Mouse (Mus musculus) mature B cell (primary cell): ENCODE data around the gene Auts2.

ENCODE experiments used
- in situ Hi-C: fragments of 300-500 bp; cut with MboI; formaldehyde crosslinking; loops from 2 replicates; pipeline ENCODE4 v1.14.3; 2019

Auts2 gene

GRCm38 (mm10) chr5:131836014-131836735 lies 707.0 kb downstream of the Auts2 start:
- in situ Hi-C loops = no loop called here

- in situ Hi-C loops = no loop called here
Measured at GRCm38 (mm10) chr5:131832891-131833876, 710.0 kb downstream of the Auts2 start.

GRCm38 (mm10) chr5:131830111-131830510 lies 713.0 kb downstream of the Auts2 start:
- in situ Hi-C loops = no loop called here

GRCm38 (mm10) chr5:131829248-131829647 lies 713.9 kb downstream of the Auts2 start:
- in situ Hi-C loops = no loop called here

- in situ Hi-C loops = no loop called here
Measured at GRCm38 (mm10) chr5:131828607-131829006, 714.5 kb downstream of the Auts2 start.

- in situ Hi-C loops = no loop called here
Measured at GRCm38 (mm10) chr5:131826362-131827261, 716.5 kb downstream of the Auts2 start.

GRCm38 (mm10) chr5:131825421-131825820 lies 717.7 kb downstream of the Auts2 start:
- in situ Hi-C loops = no loop called here

- in situ Hi-C loops = no loop called here
Measured at GRCm38 (mm10) chr5:131824197-131824991, 718.8 kb downstream of the Auts2 start.

- in situ Hi-C loops = no loop called here
Measured at GRCm38 (mm10) chr5:131821461-131821860, 721.7 kb downstream of the Auts2 start.

- in situ Hi-C loops = no loop called here
Measured at GRCm38 (mm10) chr5:131819251-131819691, 723.9 kb downstream of the Auts2 start.

- in situ Hi-C loops = no loop called here
Measured at GRCm38 (mm10) chr5:131815498-131815897, 727.6 kb downstream of the Auts2 start.

- in situ Hi-C loops = no loop called here
Measured at GRCm38 (mm10) chr5:131814503-131815003, 728.6 kb downstream of the Auts2 start.

- in situ Hi-C loops = no loop called here
Measured at GRCm38 (mm10) chr5:131813952-131814502, 729.1 kb downstream of the Auts2 start.

- in situ Hi-C loops = no loop called here
Measured at GRCm38 (mm10) chr5:131813331-131813781, 729.8 kb downstream of the Auts2 start.

- in situ Hi-C loops = no loop called here
Measured at GRCm38 (mm10) chr5:131812483-131813063, 730.6 kb downstream of the Auts2 start.

- in situ Hi-C loops = no loop called here
Measured at GRCm38 (mm10) chr5:131806350-131806749, 736.8 kb downstream of the Auts2 start.

- in situ Hi-C loops = no loop called here
Measured at GRCm38 (mm10) chr5:131805277-131805676, 737.9 kb downstream of the Auts2 start.

- in situ Hi-C loops = no loop called here
Measured at GRCm38 (mm10) chr5:131803609-131804008, 739.5 kb downstream of the Auts2 start.

- in situ Hi-C loops = no loop called here
Measured at GRCm38 (mm10) chr5:131802340-131803036, 740.7 kb downstream of the Auts2 start.
